Mouse (Mus musculus): ENCODE data around the gene Rab40c.

DNA sequence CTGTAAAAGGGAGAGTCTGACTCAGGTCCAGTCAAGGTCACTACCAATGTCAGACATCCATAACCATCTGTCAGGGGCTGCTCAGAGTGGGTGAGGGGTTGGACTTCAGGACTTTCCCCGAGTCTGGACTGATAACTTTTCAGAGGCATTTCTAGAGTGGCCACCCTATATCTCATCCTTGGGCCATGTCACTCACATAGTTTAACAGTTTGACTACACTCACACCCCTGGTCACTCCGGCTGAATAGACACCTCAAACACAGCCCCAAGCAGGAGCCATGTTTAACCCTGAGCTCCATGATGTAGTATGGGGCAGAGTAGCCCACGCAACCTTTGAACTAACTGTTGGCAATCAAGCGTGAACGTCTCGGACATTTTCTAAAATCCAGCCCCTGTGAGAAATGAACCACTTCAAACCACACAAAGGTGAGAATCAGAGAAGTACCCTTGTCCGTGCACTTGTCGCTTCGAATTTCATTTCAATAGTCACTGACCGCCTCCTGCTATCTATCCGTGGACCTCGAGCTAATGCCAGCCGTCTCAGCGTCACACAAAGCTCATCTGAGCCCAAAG is 45.3 kb downstream of the Rab40c start:
- TF ChIP-seq CTCF (conservative IDR thresholded peaks at IDR 0.05; ENCODE audit: insufficient read depth, insufficient read length, low read depth, low read length): no peak
- TF ChIP-seq POLR2A (IDR thresholded peaks at IDR 0.05; ENCODE audit: low read depth, low read length): no peak
